Mouse (Mus musculus) small intestine, adult 2 months (tissue): Measurements from ENCODE around the gene Plscr3. TPM values are rescaled to one million over a fixed set of nuclear protein-coding genes. Genes with fewer than 3 reads are reported as not detected.

ENCODE experiments used
- H3K27ac ChIP-seq: fragments of 200-500 bp; 2 replicates; pipeline ENCODE4 v1.5.1; 2012; ENCODE audit warnings: low read depth, low read length, control low read depth, inconsistent platforms; ENCODE audit not compliant: insufficient read depth
- H3K27me3 ChIP-seq: fragments of 200-500 bp; 2 replicates; pipeline ENCODE4 v1.6.1; 2012; ENCODE audit warnings: mild to moderate bottlenecking, moderate library complexity, low read length, inconsistent platforms; ENCODE audit not compliant: control insufficient read depth, insufficient read depth
- H3K36me3 ChIP-seq: fragments of 200-500 bp; 2 replicates; pipeline ENCODE4 v1.6.1; 2012; ENCODE audit warnings: mild to moderate bottlenecking, low read length, control low read depth, inconsistent platforms; ENCODE audit not compliant: control insufficient read depth, insufficient read depth
- H3K4me1 ChIP-seq: fragments of 200-500 bp; 2 replicates; pipeline ENCODE4 v1.6.1; 2012; ENCODE audit warnings: low read length, inconsistent platforms, mixed read lengths; ENCODE audit not compliant: control insufficient read depth, insufficient read depth, insufficient read length
- H3K4me3 ChIP-seq: fragments of 200-500 bp; 2 replicates; pipeline ENCODE4 v1.5.1; 2012; ENCODE audit warnings: low read depth, mild to moderate bottlenecking, control low read depth, inconsistent platforms, low read length, moderate library complexity
- CTCF ChIP-seq: fragments of 200-500 bp; IDR thresholded peaks from 2 replicates; pipeline ENCODE4 v1.5.1; 2012; ENCODE audit warnings: low read depth, mild to moderate bottlenecking, control low read depth, inconsistent platforms, low read length, moderate library complexity, mixed read lengths; ENCODE audit not compliant: insufficient replicate concordance, insufficient read length; ENCODE audit errors: extremely low read depth
- POLR2A ChIP-seq: fragments of 200-500 bp; IDR thresholded peaks from 2 replicates; pipeline ENCODE4 v1.6.1; 2012; ENCODE audit warnings: low read depth, mild to moderate bottlenecking, control low read depth, inconsistent platforms, low read length, moderate library complexity
- WGBS: fragments of 180-500 bp; shearing (Covaris S2); methylation state at CpG from one replicate; pipeline ENCODE4 v1.1.7; 2018; 5-methylcytosine and 5-hydroxymethylcytosine counted together
- polyA plus RNA-seq: library from polyadenylated mRNA; depleted of rRNA; stranded (reverse); fragments of >200 nt; gene quantifications from 2 replicates; pipeline ENCODE4 v1.2.3, GENCODE M21; 2012

The Plscr3 gene
- polyA plus RNA-seq, 1 experiment: 29.3 TPM

DNA sequence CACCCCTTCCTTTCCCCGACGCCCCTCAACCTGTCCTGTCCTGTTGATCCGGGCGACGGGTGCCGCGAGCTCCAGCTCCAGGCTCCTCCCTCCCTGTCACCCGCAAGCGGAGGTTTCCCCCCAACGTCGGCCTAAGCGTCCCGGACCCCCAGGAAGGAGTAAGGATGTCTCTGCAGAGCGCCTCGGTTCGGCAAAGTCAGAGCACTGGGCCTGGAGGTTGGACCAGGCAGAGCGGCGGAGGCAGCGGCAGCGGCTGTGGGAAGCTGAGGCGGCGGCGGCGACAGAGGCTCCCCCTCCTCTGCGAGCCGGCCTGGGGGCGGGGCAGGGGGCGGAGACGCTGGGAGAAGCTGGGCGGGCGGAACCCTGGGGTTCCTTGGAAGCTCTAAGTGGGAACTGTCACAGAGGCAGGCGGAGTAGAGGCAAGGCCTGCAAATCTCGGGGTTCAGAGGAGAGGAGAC, 43.5 kb upstream of the Plscr3 start:
- 0 out of 2 replicates have a peak, but pooled peaks cover 4% of the 10 kb centered on the region for H3K27me3 ChIP-seq
- H3K36me3 ChIP-seq: no peaks in the 10 kb centered on the region
- no peak for TF ChIP-seq CTCF
- peak; percentile 84 for TF ChIP-seq POLR2A
- under 1% methylated on average over 33 of the region's 33 CpGs for WGBS
- H3K27ac ChIP-seq: peak overlapping the region; percentile 17; the same call in 1 of the 2 replicates
- peaks cover 19% of the 10 kb centered on the region for H3K4me1 ChIP-seq
- H3K4me3 ChIP-seq: peak overlapping the region; percentile 64

DNA sequence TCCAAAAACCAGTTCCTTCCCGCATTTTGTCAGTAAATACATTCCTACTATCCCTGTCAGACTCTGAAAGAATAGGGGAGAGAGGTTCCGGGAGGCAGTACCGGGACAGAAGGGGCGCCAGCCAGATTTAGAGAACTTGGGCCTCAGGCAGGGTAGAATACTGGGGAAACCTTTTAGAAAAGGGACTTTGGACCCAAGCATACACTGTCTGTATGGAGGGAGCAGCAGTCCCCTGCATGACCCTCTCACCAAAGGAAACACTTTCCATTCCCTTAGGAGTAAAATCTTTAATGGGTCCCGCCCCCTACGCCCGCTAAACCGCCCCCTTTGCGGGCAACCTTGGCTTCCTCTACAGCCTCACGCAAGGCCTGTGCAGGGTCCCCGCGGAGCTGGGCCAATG, 42.8 kb upstream of the Plscr3 start:
- no peaks in the 10 kb centered on the region for H3K36me3 ChIP-seq
- H3K4me3 ChIP-seq: peak overlapping the region; percentile 64
- peak overlapping the region; percentile 77 for H3K27ac ChIP-seq
- 0 out of 2 replicates have a peak, but pooled peaks cover 4% of the 10 kb centered on the region for H3K27me3 ChIP-seq
- 2% methylated on average over 12 of the region's 12 CpGs for WGBS
- no peak for TF ChIP-seq CTCF
- TF ChIP-seq POLR2A: no peak
- H3K4me1 ChIP-seq: peaks cover 19% of the 10 kb centered on the region

DNA sequence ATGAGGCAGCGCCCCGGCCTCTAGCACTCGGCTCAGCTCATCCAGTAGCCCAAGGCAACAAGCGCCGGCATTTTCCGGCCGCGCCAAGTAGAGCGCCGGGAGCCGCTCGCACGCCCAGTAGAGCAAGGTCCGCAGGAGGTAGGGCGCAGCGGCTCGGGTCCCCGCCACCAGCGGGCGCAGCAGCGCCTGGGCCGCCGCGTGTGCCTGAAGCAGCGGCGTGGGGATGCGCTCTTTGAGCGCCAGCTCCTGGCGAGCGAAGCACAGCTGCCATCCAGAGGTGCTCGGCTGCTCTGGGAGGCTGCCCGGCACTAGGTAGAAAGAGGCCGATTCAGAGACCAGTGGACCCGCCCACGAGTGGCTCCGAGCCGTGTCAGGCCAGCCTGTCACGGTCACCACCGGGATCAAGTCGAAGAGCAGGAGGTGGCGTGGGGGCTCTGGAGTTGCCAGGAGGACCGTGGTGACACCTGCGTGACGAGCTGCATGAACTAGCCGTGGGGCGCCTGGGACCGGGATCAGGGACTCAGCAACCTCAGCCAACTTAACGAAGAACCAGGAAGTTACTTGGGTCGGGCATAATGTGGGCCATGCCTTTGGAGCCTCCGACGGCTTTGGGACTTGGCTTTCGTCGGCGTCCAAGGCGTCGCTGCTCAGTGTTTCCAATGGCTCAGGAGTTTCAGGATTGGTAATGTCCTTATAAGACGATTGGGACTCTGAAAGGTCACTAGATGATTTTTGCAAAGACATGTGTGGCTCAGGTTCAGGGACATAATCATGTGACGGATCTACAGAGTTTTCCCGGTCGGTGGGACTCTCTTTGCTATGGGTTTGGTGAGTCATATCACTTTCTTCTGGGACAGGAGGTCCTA, 42.2 kb upstream of the Plscr3 start:
- peaks cover 19% of the 10 kb centered on the region for H3K4me1 ChIP-seq
- 0 out of 2 replicates have a peak, but pooled peaks cover 4% of the 10 kb centered on the region for H3K27me3 ChIP-seq
- 1% methylated on average over 60 of the region's 60 CpGs for WGBS
- H3K27ac ChIP-seq: peak overlapping the region; percentile 77
- TF ChIP-seq CTCF (peak; percentile 64), POLR2A (peak; percentile 14; the same call in 1 of the 2 replicates)
- peak overlapping the region; percentile 64 for H3K4me3 ChIP-seq
- H3K36me3 ChIP-seq: no peaks in the 10 kb centered on the region

DNA sequence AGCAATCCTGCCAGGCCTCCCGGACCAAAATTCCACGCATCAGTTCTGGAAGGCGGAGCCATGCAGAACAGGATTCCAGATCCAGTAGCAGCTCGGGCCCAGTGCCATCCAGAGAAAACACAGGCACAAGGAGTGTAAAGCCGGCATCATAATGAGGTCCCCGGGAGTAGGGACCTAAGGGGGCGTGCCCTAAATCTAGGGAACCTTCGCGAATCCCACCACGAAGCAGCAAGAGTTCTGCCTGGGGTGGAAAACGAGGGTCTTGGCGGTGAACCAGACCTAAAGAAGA, 41.6 kb upstream of the Plscr3 start:
- Histone ChIP-seq H3K4me1 (peaks cover 19% of the 10 kb centered on the region), H3K27ac (peak overlapping the region; percentile 63), H3K27me3 (0 out of 2 replicates have a peak, but pooled peaks cover 4% of the 10 kb centered on the region), H3K4me3 (peak overlapping the region; percentile 64), H3K36me3 (no peaks in the 10 kb centered on the region)
- TF ChIP-seq CTCF (no peak), POLR2A (no peak; the same call in 1 of the 2 replicates)
- WGBS: 9% methylated on average over 12 of the region's 12 CpGs

DNA sequence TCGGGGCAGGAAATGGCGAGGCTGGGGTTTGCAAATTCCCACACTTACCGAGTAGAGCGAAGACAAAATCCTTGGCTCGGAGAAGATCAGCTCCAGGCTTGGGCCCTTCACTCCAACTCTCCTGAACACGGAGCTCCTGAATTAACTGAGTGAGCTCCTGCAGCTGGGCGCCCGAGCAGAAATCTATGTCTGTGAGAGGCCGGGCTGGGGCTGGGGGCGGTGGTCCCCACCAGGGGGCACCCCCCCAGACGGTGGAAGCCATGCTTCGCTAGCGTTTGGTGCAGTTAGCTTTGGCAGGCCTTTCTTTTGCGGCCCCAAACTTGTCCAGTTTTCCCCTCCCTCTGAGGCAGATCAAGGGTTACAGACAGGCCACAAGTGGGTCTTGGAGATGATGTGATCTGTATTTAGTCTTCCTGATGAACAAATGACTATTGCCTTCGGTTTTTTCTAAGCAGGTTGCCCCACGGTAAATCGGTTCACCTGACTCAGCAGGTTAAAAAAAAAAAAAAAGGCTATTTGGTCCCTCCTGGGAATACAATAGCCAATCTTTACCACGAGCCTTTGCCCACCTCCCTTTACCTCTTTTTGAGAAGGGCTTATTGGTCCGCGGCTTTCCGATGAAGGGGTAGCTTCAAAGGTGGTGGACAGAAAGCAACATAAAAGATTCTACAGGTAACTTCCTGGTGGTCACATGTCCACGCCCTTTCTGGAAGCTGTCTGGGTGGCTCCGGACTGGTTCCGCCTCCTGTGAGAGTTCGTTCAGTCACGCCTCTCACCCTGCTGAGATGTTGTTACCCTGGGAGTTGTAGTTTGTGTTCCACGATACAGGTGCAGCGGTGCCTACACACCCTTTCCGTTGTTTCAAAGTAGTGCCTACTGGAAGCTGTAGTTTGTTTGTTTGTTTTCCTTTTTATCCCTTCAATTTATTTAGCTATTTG, 40.9 kb upstream of the Plscr3 start, which contains the start of gene Tmem102:
Tmem102 (minus strand) TSS at position 653 of the 938 bp plus-strand sequence.
- H3K4me1 ChIP-seq: peaks cover 16% of the 10 kb centered on the region
- peak within 1 kb of the TSS; percentile 64 for H3K4me3 ChIP-seq
- WGBS: 17% methylated on average over 29 of the region's 29 CpGs
- TF ChIP-seq POLR2A: no peak
- TF ChIP-seq CTCF: no peak
- H3K27me3 ChIP-seq: 0 out of 2 replicates have a peak, but pooled peaks cover 4% of the 10 kb centered on the region
- H3K36me3 ChIP-seq: no peaks in the 10 kb centered on the region
- peak within 1 kb of the TSS; percentile 63 for H3K27ac ChIP-seq

DNA sequence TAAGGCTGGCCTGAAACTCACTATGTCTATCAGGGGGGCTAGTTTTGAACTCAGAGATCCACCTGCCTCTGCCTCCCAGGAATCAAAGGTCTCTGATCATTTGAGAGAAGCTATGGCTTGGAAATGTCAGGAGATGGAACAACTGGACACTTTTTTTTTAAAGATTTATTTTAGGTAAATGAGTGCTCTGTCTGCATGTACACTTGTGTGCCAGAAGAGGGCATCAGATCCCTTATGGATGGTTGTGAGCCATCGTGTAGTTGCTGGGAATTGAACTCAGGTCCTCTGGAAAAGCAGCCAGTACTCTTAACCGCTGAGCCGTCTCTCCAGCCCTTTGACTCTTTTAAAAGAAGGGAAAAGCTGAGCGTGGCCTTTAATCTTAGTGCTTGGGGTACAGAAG, 39.8 kb upstream of the Plscr3 start:
- Histone ChIP-seq H3K4me1 (peaks cover 6% of the 10 kb centered on the region), H3K36me3 (no peaks in the 10 kb centered on the region), H3K27me3 (0 out of 2 replicates have a peak, but pooled peaks cover 1% of the 10 kb centered on the region), H3K27ac (no peak overlapping the region), H3K4me3 (no peak overlapping the region)
- TF ChIP-seq POLR2A: no peak
- TF ChIP-seq CTCF: no peak
- WGBS: 91% methylated on average over 4 of the region's 4 CpGs
